Mouse (Mus musculus) lung, adult 2 months (tissue): Measurements from ENCODE around the gene Ugt1a1. TPM values are rescaled to one million over a fixed set of nuclear protein-coding genes. Genes with fewer than 3 reads are reported as not detected.

Source experiments
- DNase-seq: peaks from one replicate; pipeline ENCODE4 v3.0.0; 2022
- H3K4me1 ChIP-seq: fragments of 200-500 bp; 2 replicates; pipeline ENCODE4 v1.6.1; 2011; ENCODE audit warnings: low read length; ENCODE audit not compliant: control insufficient read depth, insufficient read depth
- H3K4me3 ChIP-seq: fragments of 200-500 bp; replicated peaks from 2 replicates; pipeline ENCODE3; 2011; ENCODE audit warnings: low read depth, mild to moderate bottlenecking, control low read depth, low read length; ENCODE audit errors: extremely low read depth
- CTCF ChIP-seq: fragments of 200-500 bp; IDR thresholded peaks from 2 replicates; pipeline ENCODE4 v1.5.1; 2011; ENCODE audit warnings: mild to moderate bottlenecking, low read length, control low read depth; ENCODE audit not compliant: insufficient read depth
- POLR2A ChIP-seq: fragments of 200-500 bp; IDR thresholded peaks from 2 replicates; pipeline ENCODE4 v1.6.1; 2011; ENCODE audit warnings: low read depth, mild to moderate bottlenecking, control low read depth, low read length, borderline replicate concordance; ENCODE audit errors: extremely low read depth
- WGBS: fragments of 180-500 bp; shearing (Covaris S2); methylation state at CpG from one replicate; pipeline ENCODE4 v1.1.7; 2018; 5-methylcytosine and 5-hydroxymethylcytosine counted together
- polyA plus RNA-seq: library from polyadenylated mRNA; depleted of rRNA; stranded (reverse); fragments of >200 nt; gene quantifications from 2 replicates; pipeline ENCODE4 v1.2.3, GENCODE M21; 2012

Gene Ugt1a1
- polyA plus RNA-seq, 1 experiment, result 1.3 TPM

GRCm38 (mm10) chr1:88205294-88205922 is 6.4 kb upstream of the Ugt1a1 start, which contains the start of gene Dnajb3:
TSS of gene Dnajb3 (minus strand) at chr1:88205782.
- TF ChIP-seq POLR2A, result peak; percentile 14; the same call in 1 of the 2 replicates
- no peak for TF ChIP-seq CTCF
- 10% methylated on average over 62 of the region's 62 CpGs for WGBS
- peaks cover 2% of the 10 kb centered on the region; the same call in 1 of the 2 replicates for H3K4me1 ChIP-seq
- H3K4me3 ChIP-seq, result peak within 1 kb of the TSS; percentile 90
- peak; percentile 70 for DNase-seq

GRCm38 (mm10) chr1:88206843-88207479 is 4.8 kb upstream of the Ugt1a1 start:
- H3K4me1 ChIP-seq, result peaks cover 2% of the 10 kb centered on the region; the same call in 1 of the 2 replicates
- WGBS, result 81% methylated on average over 2 of the region's 2 CpGs

GRCm38 (mm10) chr1:88212341-88213045 is 734 bp downstream of the Ugt1a1 start:
- no peak overlapping the region for H3K4me3 ChIP-seq
- TF ChIP-seq POLR2A (no peak), CTCF (no peak)

More at GRCm38 (mm10) chr1:88206843-88207479, 4.8 kb upstream of the Ugt1a1 start:
- no peak for TF ChIP-seq POLR2A
- no peak for TF ChIP-seq CTCF
- DNase-seq, result no peak
- no peak overlapping the region for H3K4me3 ChIP-seq

GRCm38 (mm10) chr1:88213061-88213460 is 1.3 kb downstream of the Ugt1a1 start:
- no peak for DNase-seq
- Histone ChIP-seq H3K4me1 (no peaks in the 10 kb centered on the region), H3K4me3 (no peak overlapping the region)
- TF ChIP-seq CTCF (no peak), POLR2A (no peak)
- 71% methylated on average over 1 of the region's 1 CpGs for WGBS

More at GRCm38 (mm10) chr1:88212341-88213045, 734 bp downstream of the Ugt1a1 start:
- no peak for DNase-seq
- H3K4me1 ChIP-seq, result no peaks in the 10 kb centered on the region
- 56% methylated on average over 8 of the region's 8 CpGs for WGBS

GRCm38 (mm10) chr1:88213766-88214461 is 2.2 kb downstream of the Ugt1a1 start:
- TF ChIP-seq CTCF (no peak), POLR2A (no peak)
- H3K4me3 ChIP-seq, result no peak overlapping the region
- H3K4me1 ChIP-seq, result no peaks in the 10 kb centered on the region
- DNase-seq, result no peak
- 70% methylated on average over 2 of the region's 2 CpGs for WGBS

GRCm38 (mm10) chr1:88214462-88214952 is 2.7 kb downstream of the Ugt1a1 start:
- no peaks in the 10 kb centered on the region for H3K4me1 ChIP-seq
- no peak for DNase-seq
- no peak for TF ChIP-seq POLR2A
- no peak for TF ChIP-seq CTCF
- no peak overlapping the region for H3K4me3 ChIP-seq
- 77% methylated on average over 2 of the region's 2 CpGs for WGBS

GRCm38 (mm10) chr1:88215466-88216380 is 4.0 kb downstream of the Ugt1a1 start:
- DNase-seq, result no peak
- no peaks in the 10 kb centered on the region for H3K4me1 ChIP-seq
- TF ChIP-seq CTCF, result no peak
- no peak for TF ChIP-seq POLR2A
- H3K4me3 ChIP-seq, result no peak overlapping the region
- 70% methylated on average over 10 of the region's 10 CpGs for WGBS

- Histone ChIP-seq H3K4me3 (no peak overlapping the region), H3K4me1 (no peaks in the 10 kb centered on the region)
- WGBS, result 57% methylated on average over 2 of the region's 2 CpGs
- TF ChIP-seq CTCF (no peak), POLR2A (no peak)
- DNase-seq, result no peak
Observed at GRCm38 (mm10) chr1:88216551-88216950, 4.8 kb downstream of the Ugt1a1 start.
